Mouse (Mus musculus): ENCODE measurements around the gene Ndufb6. TPM values are rescaled to one million over a fixed set of nuclear protein-coding genes. Genes with fewer than 3 reads are reported as not detected.

Gene Ndufb6
- total and polyA plus RNA-seq, 3 experiments, result 159 to 253 (median 205) TPM

- no peaks in the 10 kb centered on the region for H3K79me2 ChIP-seq (replicated peaks; ENCODE audit: control insufficient read depth, extremely low read depth, insufficient read depth, poor library complexity, severe bottlenecking)
- in situ Hi-C loops (cut with MboI; ENCODE audit: low pct_ligation_motif_present, low pct_unique_long_range_greater_than_20kb, low sequenced_read_pairs) (no loop called here), dilution Hi-C loops (cut with MboI; ENCODE audit: extremely low pct_ligation_motif_present, extremely low pct_unique_long_range_greater_than_20kb, low sequenced_read_pairs) (no loop called here)
- peaks cover 0 to 7% of the 10 kb centered on the region in 2 experiments; a peak in 2 of 4 replicates for H3K4me1 ChIP-seq (ENCODE audit: control insufficient read depth in 1 of 2, insufficient read depth in 2 of 2)
- no peak overlapping the region for H3K4me2 ChIP-seq (ENCODE audit: insufficient read depth, low read depth, poor library complexity, severe bottlenecking)
- DNase-seq (ENCODE audit: extremely low read depth), result no peak
- peaks cover 13 to 51% of the 10 kb centered on the region in 2 experiments for H3K36me3 ChIP-seq (replicated peaks in 1 of 2; ENCODE audit: control insufficient read depth in 1 of 2, insufficient read depth in 1 of 2, low read length in 1 of 2)
- no peak overlapping the region for H3K9ac ChIP-seq (ENCODE audit: insufficient read depth, low read depth)
- TF ChIP-seq ZMIZ1 (IDR thresholded peaks at IDR 0.05; ENCODE audit: low read depth, low read length), result no peak
- TF ChIP-seq ZNF384 (IDR thresholded peaks at IDR 0.05; ENCODE audit: low read depth, low read length), result no peak
- TF ChIP-seq PAX5 (IDR thresholded peaks at IDR 0.05; ENCODE audit: low read length), result no peak
- no peak for TF ChIP-seq MAFK (IDR thresholded peaks at IDR 0.05; ENCODE audit: insufficient replicate concordance, low read length)
- TF ChIP-seq HCFC1 (IDR thresholded peaks at IDR 0.05; ENCODE audit: low read depth, low read length), result no peak
- no peak for TF ChIP-seq NELFE (IDR thresholded peaks at IDR 0.05; ENCODE audit: low read depth, low read length)
- TF ChIP-seq MEF2A (IDR thresholded peaks at IDR 0.05; ENCODE audit: borderline replicate concordance, low read depth, low read length), result no peak
- TF ChIP-seq SIN3A (IDR thresholded peaks at IDR 0.05; ENCODE audit: low read length), result no peak
- no peak for TF ChIP-seq CTCF (conservative IDR thresholded peaks at IDR 0.05 in 1 of 2, IDR thresholded peaks at IDR 0.05 in 1 of 2; ENCODE audit: low read depth in 2 of 2, low read length in 2 of 2)
- TF ChIP-seq JUND (conservative IDR thresholded peaks at IDR 0.05; ENCODE audit: low read depth, low read length), result no peak
- TF ChIP-seq ETS1 (conservative IDR thresholded peaks at IDR 0.05; ENCODE audit: low read depth, low read length), result no peak
- no peak for TF ChIP-seq JUN (IDR thresholded peaks at IDR 0.05; ENCODE audit: insufficient read depth, low read depth, low read length)
- no peak for TF ChIP-seq CHD1 (IDR thresholded peaks at IDR 0.05; ENCODE audit: low read depth, low read length)
- no peak for TF ChIP-seq TCF12 (IDR thresholded peaks at IDR 0.05; ENCODE audit: low read depth, low read length)
- TF ChIP-seq GABPA (IDR thresholded peaks at IDR 0.05; ENCODE audit: insufficient replicate concordance, low read depth, low read length), result no peak
- no peak for TF ChIP-seq BHLHE40 (IDR thresholded peaks at IDR 0.05; ENCODE audit: low read depth, low read length)
- no peak for TF ChIP-seq RAD21 (IDR thresholded peaks at IDR 0.05; ENCODE audit: low read depth, low read length)
- H3K4me3 ChIP-seq (replicated peaks in 1 of 3; ENCODE audit: low read depth in 2 of 3, low read length in 2 of 3, poor library complexity in 1 of 3), result no peak overlapping the region
- no peak overlapping the region for H3K27ac ChIP-seq (ENCODE audit: insufficient read depth, low read depth)
- H3K9me3 ChIP-seq (replicated peaks; ENCODE audit: low read length), result no peaks in the 10 kb centered on the region
- no peaks in the 10 kb centered on the region for H3K27me3 ChIP-seq (replicated peaks)
Observed at GRCm38 (mm10) chr4:40221004-40221760, 58.0 kb downstream of the Ndufb6 start.

Other genes with a start within 250 kb of the Ndufb6 start
- 23.2 and 25.0 TPM in 2 replicates for gene Aco1, start 136.3 kb downstream of the Ndufb6 start, total RNA-seq (2012; rRNA removed)
- gene Aco1, start 136.3 kb downstream of the Ndufb6 start, total RNA-seq (2014; rRNA removed), result 25.2 and 27.1 TPM in 2 replicates
- gene Aco1, start 136.3 kb downstream of the Ndufb6 start, polyA plus RNA-seq (2012; ENCODE audit: insufficient read length, low read depth), result 22.3 and 24.8 TPM in 2 replicates
- 4.5 and 6.6 TPM in 2 replicates for gene Ddx58, start 39.6 kb downstream of the Ndufb6 start, total RNA-seq (2012; rRNA removed)
- 4.2 and 4.5 TPM in 2 replicates for gene Ddx58, start 39.6 kb downstream of the Ndufb6 start, total RNA-seq (2014; rRNA removed)
- gene Ddx58, start 39.6 kb downstream of the Ndufb6 start, polyA plus RNA-seq (2012; ENCODE audit: insufficient read length, low read depth), result 6.4 and 7.3 TPM in 2 replicates
- 6.5 and 7.8 TPM in 2 replicates for gene Smim27, start 9.8 kb downstream of the Ndufb6 start, total RNA-seq (2012; rRNA removed)
- 1.6 and 2.2 TPM in 2 replicates for gene Smim27, start 9.8 kb downstream of the Ndufb6 start, total RNA-seq (2014; rRNA removed)
- gene Smim27, start 9.8 kb downstream of the Ndufb6 start, polyA plus RNA-seq (2012; ENCODE audit: insufficient read length, low read depth), result 7.2 and 9.7 TPM in 2 replicates
- 23.1 and 28.7 TPM in 2 replicates for gene Topors, start 9.6 kb downstream of the Ndufb6 start, total RNA-seq (2012; rRNA removed)
- 36.1 and 39.7 TPM in 2 replicates for gene Topors, start 9.6 kb downstream of the Ndufb6 start, total RNA-seq (2014; rRNA removed)
- 38.9 and 43.8 TPM in 2 replicates for gene Topors, start 9.6 kb downstream of the Ndufb6 start, polyA plus RNA-seq (2012; ENCODE audit: insufficient read length, low read depth)
- gene Tmem215, start 192.8 kb upstream of the Ndufb6 start, total RNA-seq (2012; rRNA removed), result not detected in 2 replicates
- not detected in 2 replicates for gene Tmem215, start 192.8 kb upstream of the Ndufb6 start, total RNA-seq (2014; rRNA removed)
- gene Tmem215, start 192.8 kb upstream of the Ndufb6 start, polyA plus RNA-seq (2012; ENCODE audit: insufficient read length, low read depth), result not detected in 2 replicates

All from CH12.LX (cell line).